Mouse (Mus musculus) layer of hippocampus, adult 9-11 months (tissue): ENCODE data around the gene Methig1.
A peak's percentile ranks its signal among the peaks of the same experiment; 100 is the strongest.
"Not testable (repeated sequence)": the region's sequence is repeated elsewhere in the genome, so short reads cannot be mapped to it uniquely, and the experiment has no call there.

Experiments used
- DNase-seq: peaks from one replicate; pipeline ENCODE4 v3.0.0; 2022

The Methig1 gene

GRCm38 (mm10) chr15:100341314-100341980 is 11.5 kb upstream of the Methig1 start:
- not testable (repeated sequence) for DNase-seq

DNA sequence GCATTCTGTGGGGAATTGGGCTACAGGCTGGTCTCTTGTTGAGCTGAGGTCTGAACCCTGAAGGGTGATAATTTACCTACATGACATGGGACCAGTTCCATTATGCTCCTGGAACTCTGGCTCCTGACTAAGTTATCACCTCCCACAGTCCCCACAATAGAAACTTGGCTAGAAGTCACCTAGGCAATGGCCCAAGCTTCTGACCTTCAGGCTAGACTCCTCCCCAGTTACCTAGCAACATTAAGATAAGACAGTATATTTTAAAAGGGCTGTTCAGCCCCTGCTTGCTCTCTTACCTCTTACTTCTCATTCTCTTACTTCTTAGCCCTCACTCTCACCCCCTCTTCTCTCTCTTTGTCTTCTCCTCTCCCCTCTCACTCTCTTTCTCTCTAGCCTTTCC is 7.5 kb upstream of the Methig1 start:
- no peak for DNase-seq

GRCm38 (mm10) chr15:100346761-100347160 is 6.2 kb upstream of the Methig1 start:
- no peak for DNase-seq

DNA sequence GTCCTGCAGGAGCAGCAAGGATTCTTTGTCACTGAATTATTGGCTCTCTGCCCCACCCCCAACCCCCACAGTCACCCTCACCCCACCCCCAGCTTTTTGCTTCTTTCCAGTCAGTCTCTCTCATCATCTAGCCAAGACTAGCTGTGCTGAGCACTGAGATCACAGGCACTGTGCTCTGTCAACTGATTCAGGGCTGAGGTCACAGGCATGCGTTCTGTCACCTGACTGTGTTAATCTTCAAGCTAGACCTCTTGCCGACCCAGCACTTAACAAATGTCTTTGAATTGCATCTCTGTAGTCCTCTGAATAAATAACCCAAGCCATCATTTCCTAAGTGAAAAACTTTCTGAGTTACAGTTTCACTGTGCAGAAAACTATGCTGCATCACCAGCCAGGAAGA is 3.5 kb upstream of the Methig1 start:
- no peak for DNase-seq

GRCm38 (mm10) chr15:100351501-100352060 is 1.4 kb upstream of the Methig1 start:
- no peak for DNase-seq

DNA sequence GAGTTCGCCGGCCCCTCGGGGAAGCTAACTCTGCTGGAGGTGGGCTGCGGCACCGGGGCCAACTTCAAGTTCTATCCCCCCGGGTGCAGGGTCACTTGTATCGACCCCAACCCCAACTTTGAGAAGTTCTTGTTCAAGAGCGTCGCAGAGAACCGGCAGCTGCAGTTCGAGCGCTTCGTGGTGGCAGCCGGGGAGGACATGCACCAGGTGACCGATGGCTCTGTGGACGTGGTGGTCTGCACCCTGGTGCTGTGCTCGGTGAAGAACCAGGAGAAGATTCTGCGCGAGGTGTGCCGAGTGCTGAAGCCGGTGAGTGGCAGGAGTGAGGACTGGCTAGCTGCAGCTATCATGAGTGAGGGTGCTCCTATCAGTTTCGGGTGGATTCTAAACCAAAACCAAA is 450 bp downstream of the Methig1 start:
- DNase-seq = not testable (repeated sequence)

- DNase-seq = no peak
Observed at GRCm38 (mm10) chr15:100355876-100356275, 2.9 kb downstream of the Methig1 start.

GRCm38 (mm10) chr15:100364242-100364641 is 11.3 kb downstream of the Methig1 start, which contains the start of gene Higd1c:
TSS of gene Higd1c (plus strand) at chr15:100364542.
- DNase-seq = no peak

DNA sequence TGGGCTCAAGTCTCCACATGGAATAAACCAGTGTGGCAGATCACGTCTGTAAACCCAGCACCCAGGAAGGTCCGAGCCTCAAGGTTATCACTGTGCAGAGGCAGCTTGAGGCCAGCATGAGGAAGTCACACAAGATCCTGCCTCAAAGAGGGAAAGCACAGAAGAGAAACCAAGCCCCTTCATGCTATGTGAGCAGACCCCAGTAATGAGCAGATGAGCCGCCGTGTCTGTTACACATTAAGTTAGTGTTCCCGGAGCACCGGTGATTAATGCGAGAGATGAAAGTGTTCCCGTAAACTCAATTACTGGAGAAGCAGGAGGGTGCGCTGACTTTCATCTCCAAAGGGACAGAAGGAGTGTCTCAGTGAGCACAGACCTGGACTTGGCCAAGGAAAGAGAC is 13.0 kb downstream of the Methig1 start:
- DNase-seq = not testable (repeated sequence)

DNA sequence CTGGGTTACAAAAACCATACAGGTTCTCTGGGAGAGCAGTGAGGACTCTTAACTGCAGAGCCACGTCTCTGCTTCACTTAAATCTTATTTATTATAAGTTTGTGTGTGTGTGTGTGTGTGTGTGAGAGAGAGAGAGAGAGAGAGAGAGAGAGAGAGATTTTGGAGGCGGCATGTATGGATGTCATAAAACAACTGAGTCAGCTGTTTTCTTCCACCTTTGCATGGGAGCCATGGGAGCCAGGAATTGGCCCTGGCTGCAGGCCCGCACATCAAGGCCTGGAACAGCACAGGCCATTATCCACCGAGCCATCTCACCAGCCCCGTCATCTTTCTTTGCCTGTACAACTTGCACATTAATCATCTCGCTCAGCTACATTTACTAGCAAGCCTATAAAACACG is 14.2 kb downstream of the Methig1 start:
- no peak for DNase-seq

GRCm38 (mm10) chr15:100375066-100375465 is 22.1 kb downstream of the Methig1 start:
- DNase-seq = peak; percentile 51

DNA sequence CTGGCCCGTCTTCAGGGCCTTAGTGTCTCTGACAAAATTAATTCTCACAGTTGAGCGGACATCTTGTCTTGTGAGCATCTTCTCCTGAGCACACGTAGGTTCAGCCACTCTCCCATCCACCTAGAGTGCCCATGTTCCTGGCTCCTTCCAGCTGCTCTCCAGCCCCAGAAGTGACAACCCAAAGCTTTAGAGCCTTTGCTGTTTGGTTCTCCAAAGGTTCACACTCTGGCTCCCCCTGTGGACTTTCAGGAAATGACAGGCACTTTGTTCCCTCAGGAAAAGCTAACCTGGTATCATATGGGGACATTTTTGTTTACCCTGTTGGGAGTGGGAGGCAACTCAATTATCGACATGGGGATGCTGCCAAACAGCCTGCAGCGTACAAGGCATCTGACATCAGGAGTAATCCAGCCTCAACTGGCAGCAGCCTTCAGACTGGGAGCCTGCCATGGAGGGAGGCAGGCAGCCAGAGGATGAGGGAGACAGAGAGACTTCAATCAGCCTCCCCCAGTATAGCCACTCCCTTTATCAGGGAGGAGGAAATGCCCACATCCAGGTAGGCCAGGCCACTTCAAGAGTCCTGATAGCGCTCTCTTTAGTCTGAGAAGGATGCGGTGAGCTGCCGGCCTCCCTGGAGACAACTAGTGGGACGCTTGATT is 25.0 kb downstream of the Methig1 start:
- DNase-seq = peak; percentile 68

DNA sequence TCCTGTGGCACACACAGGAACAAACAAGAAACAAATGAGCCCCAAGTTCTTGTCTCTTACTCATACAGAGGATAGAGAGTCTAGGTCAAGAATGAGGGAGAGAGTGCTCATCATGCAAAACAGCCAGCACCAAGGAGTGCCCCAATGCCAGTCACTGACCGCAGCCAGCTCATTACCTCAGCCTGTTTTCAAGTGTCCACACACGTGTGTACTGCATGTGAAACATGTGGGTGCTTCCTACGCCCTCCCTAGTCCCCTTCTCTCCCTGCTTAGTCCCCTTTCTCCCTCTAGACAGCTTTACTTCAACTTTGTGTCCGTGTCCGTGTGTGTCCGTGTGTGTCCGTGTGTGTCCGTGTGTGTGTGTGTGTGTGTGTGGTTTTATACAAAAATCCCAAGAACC is 26.7 kb downstream of the Methig1 start:
- no peak for DNase-seq

- DNase-seq = no peak
Observed at GRCm38 (mm10) chr15:100380104-100380503, 27.2 kb downstream of the Methig1 start.

GRCm38 (mm10) chr15:100385705-100386104 is 32.8 kb downstream of the Methig1 start:
- no peak for DNase-seq

DNA sequence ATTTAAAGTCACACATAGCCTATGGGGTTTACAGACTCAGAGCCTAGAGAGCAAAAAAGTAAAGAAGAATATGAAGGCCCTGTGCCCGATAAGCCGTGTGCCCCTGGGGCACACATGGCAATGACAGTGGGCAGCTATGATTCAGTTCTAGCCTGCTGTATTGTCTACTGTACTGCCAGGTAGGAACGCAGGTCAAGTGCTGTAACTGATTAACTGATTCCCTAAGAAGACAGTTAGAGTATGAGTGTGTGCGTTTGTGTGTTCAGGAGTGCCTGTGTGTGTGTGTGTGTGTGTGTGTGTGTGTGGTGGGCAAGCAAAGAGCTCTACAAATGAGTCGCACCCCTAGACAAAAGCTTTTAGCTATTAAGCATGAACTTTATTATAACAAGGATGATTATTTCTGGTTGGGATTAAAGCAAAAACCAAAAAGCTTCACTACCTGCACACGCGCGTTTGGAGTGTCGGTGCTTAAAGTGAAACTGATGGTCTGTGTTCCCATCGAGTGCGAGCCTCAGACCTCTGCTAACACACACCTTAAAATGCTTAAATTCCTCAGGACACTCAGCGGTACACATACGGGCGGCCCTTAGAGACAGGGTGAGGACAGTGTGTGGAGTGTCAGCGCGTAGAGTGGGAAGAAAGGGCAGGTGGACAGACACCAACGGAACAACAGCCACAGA is 34.7 kb downstream of the Methig1 start:
- no peak for DNase-seq

DNA sequence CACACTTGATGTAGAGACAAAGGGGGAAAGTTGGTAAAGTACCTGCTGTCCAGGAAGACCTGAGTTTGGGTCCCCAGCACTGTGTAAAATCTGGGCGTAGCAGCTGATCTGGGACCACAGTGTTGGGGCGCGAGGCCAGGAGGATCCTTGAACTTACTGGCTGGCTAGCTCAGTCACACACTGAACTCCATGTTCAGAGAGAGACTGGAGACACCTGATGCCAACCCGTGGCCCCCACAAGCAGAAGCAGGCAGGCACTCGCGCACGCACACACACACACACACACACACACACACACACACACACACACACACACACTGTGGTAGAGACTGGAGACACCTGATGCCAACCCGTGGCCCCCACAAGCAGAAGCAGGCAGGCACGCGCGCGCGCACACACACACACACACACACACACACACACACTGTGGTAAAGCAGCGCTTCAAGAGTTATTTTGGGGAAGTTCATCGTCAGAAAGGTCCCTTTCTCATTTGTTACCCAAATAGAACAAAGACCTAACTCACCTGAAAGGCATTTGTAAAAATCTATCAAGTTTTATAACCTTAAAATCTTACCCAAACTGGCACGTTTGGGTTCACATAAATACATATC is 35.4 kb downstream of the Methig1 start:
- no peak for DNase-seq

DNA sequence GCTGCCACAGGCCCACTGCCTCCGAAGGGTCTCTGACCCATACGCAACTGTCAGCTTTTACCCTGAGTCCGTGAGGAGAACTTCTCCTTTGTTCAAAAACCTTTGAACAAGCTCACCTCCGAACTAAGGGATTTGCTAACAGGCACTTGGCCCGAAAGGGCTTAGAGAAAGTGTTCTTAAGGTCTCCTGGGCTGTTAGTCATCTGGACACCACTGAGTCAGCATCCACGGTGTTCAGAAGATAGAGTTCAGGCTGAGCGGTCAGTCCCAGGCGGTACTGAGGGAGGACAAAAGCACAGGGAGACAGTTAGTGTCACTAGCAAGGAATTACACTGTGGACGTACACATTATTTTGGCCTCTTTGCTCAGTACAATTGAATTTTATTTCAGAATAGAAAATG is 35.9 kb downstream of the Methig1 start:
- DNase-seq = no peak

DNA sequence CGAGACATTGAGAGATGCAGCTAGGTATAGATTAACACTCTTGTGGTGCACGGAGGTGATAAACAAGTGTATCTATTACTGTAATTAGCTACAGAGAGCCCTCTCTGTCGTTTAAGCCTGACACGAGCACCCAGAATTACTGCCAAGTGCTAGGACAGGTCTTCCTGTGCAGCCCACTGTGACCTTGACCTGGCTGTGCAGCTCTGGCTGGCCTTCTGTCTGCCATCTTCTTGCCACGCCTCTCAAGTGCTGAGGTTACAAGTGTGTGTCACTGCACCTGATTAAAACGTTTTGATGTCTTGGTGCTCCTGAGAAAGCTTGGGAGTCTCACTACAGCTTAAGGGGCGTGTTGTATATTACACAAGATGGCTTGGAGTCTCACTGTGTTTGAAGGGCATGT is 38.1 kb downstream of the Methig1 start:
- DNase-seq = no peak

DNA sequence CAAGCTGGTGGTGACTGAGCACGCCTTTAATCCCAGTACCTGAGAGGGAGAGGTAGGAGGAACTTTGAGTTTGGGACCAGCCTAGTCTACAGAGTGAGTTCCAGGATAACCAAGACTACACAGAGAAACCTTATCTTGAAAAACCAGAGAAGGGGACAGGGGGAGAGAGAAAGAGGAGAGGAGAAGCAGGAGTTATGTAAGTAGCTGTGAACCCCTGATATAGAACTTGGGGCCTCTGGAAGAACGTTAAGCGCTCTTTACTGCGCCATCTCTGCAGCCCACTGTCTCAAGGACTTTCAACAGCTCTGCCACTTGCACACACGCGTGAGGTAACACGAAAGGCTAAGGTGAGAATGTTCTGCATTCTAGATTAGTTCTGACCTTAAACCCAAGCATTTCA is 38.6 kb downstream of the Methig1 start:
- no peak for DNase-seq

DNA sequence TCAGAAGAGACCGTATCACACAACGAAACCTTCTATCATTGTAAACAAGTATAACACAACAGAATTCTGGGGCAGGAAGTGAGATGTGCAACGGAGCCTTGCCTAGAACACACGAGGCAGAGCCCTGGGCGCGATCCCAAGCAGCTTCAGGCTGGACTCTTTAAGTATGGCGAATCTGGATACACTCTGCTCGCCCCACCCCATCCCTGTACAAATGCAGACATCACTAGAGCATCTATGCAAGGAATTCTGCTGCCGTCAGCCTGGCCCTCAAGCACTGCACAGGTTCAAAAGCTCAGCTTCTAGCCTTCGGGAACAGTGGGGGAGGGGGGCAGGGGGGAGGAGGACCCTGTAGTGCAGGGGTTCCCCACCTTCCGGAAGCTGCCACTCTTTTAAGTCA is 40.1 kb downstream of the Methig1 start:
- no peak for DNase-seq

GRCm38 (mm10) chr15:100395561-100395960 is 42.6 kb downstream of the Methig1 start:
- DNase-seq = no peak

DNA sequence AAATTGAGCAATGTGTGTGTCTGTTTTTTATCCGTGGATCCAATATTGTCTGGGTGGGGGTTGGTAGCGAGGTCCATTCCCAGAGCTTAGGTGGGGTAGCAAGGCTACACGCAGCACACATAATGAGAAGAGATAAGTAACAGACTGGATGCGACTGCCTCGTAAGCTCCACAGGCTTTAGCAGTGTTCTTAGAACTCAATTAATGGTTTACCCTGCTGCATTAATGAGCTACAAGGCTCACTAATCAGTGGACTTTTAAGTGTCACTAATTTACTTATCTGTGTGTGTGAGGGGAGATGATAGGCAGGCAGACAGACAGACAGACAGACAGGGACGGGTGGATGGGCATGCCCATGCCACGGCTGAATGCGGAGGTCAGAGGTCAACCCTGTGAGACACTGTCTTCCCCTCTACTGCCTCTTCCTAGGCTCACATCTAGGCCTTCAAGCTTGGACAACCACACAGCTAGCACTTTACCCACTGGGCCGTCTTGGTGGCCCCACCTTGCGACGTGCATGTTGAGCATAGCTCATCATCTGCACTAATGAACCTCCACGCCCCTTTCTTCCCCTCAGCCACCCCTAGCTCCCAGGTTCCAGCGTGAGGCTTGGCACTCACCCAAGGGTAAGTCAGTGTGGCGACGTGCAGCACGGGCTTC is 47.8 kb downstream of the Methig1 start:
- no peak for DNase-seq
